Mouse (Mus musculus) stomach, postnatal 0 days (tissue): ENCODE results near the gene Pla2g4a.

Experiments used
- CTCF ChIP-seq: IDR thresholded peaks from 2 replicates; pipeline ENCODE4 v1.5.1; 2016; ENCODE audit warnings: antibody characterized with exemption, low read depth, mild to moderate bottlenecking, moderate library complexity
- EP300 ChIP-seq: optimal IDR thresholded peaks from 2 replicates; pipeline ENCODE3; 2016; ENCODE audit warnings: antibody characterized with exemption

GRCm38 (mm10) chr1:149919301-149919700 lies 41.8 kb downstream of the Pla2g4a start:
- TF ChIP-seq CTCF (no peak), EP300 (no peak)
